Mouse (Mus musculus) left cerebral cortex, postnatal 14 days (tissue): ENCODE data around the gene Klhl28. TPM values are rescaled to one million over a fixed set of nuclear protein-coding genes. Genes with fewer than 3 reads are reported as not detected.

Source experiments
- DNase-seq, 2 experiments: peaks; one replicate each; pipeline ENCODE4 v3.0.0; 2021 to 2022; ENCODE audit warnings: low spot score in 2 of 2, mixed read lengths in 1 of 2
- intact Hi-C: fragments of 180-260 bp; cut with DNase I; formaldehyde crosslinking; loops from one replicate; pipeline ENCODE4 v1.15.1; 2025
- total RNA-seq, 2 experiments: library from RNA; stranded (reverse); gene quantifications; 2 replicates each; pipeline ENCODE4 v1.2.3; 2021

Klhl28 gene
- total RNA-seq, 2 experiments from 2014 or later = 22.4 to 23.1 TPM

DNA sequence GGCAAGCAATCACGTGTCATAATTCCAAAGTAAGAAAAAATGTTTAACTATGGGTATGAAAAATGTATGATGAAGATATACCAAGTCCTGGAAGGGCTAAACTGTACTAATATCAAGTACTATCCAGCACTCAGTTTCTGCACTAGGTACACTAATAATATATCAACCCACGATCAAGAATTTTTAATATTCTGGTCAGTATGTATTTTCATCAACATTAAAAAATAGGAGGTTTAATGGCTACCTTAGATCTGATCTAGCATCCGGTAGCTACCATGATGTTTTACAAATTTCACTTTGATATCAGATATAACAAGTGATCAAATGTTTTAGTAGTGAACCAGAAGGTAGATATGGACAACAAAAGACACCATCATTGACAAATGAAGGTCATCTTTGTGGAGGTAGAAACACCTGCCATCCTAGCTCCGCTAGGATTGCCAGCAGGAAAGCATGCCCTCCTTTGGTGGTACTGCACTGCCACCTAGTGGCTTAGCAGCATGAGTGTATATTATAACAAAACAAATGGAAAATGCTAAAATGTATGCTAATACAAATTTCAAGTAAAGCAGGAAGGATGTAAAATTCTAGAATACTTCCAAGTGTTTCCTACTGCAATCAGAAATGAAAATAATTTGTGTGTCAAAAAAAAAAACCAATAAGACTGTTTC is 68.1 kb downstream of the Klhl28 start:
- intact Hi-C loops = no loop called here

More for the DNA sequence above, 68.1 kb downstream of the Klhl28 start:
- DNase-seq = peak; percentile 37 to 52

Other genes starting within 250 kb of the Klhl28 start
- 10 to 100 TPM; 10.1 to 13.7 TPM for gene Gm527, start 47.6 kb downstream of the Klhl28 start, total RNA-seq
- gene Togaram1, start 270 bp upstream of the Klhl28 start, total RNA-seq = 10 to 100 TPM; 46.0 to 49.6 TPM
- 10 to 100 TPM; 35.2 to 37.9 TPM for gene Prpf39, start 70.8 kb upstream of the Klhl28 start, total RNA-seq
- gene Fkbp3, start 108.5 kb upstream of the Klhl28 start, total RNA-seq = 100 to 1,000 TPM; 181 to 184 TPM
- gene Fancm, start 110.1 kb upstream of the Klhl28 start, total RNA-seq = 10 to 100 TPM in 1 of 2 experiments, 1 to 10 TPM in 1; 8.6 to 10.3 TPM
- 1 to 10 TPM in 1 of 2 experiments, under 1 TPM in 1; 0.55 to 1.4 TPM for gene Mis18bp1, start 207.1 kb upstream of the Klhl28 start, total RNA-seq